Mouse (Mus musculus) heart, embryonic 13.5 days (tissue): ENCODE measurements around the gene Stx11. TPM values are rescaled to one million over a fixed set of nuclear protein-coding genes. Genes with fewer than 3 reads are reported as not detected.

ENCODE experiments used
- ATAC-seq: fragments of 200-750 bp; cut with Nextera tagmentation; 2 replicates; pipeline ENCODE4 v1.8.0; 2017; ENCODE audit warnings: moderate TSS enrichment; ENCODE audit not compliant: insufficient number of reproducible peaks, low FRiP score, low TSS enrichment; ENCODE audit errors: extremely low read depth
- H3K27ac ChIP-seq: fragments of 300-500 bp; sonication (generic); replicated peaks from 2 replicates; pipeline ENCODE4 v1.5.1; 2015; ENCODE audit warnings: moderate library complexity, mild to moderate bottlenecking, inconsistent platforms
- H3K27me3 ChIP-seq: fragments of 300-500 bp; sonication (generic); replicated peaks from 2 replicates; pipeline ENCODE4 v1.6.1; 2015; ENCODE audit warnings: mild to moderate bottlenecking, inconsistent platforms
- H3K36me3 ChIP-seq: fragments of 300-500 bp; sonication (generic); 2 replicates; pipeline ENCODE4 v1.6.1; 2015; ENCODE audit warnings: mild to moderate bottlenecking, inconsistent platforms
- H3K4me1 ChIP-seq: fragments of 300-500 bp; sonication (generic); 2 replicates; pipeline ENCODE4 v1.6.1; 2015; ENCODE audit warnings: inconsistent platforms
- H3K4me2 ChIP-seq: fragments of 300-500 bp; sonication (generic); 2 replicates; pipeline ENCODE4 v1.6.1; 2015; ENCODE audit warnings: inconsistent platforms, mild to moderate bottlenecking, moderate library complexity
- H3K4me3 ChIP-seq: fragments of 300-500 bp; sonication (generic); 2 replicates; pipeline ENCODE4 v1.5.1; 2015; ENCODE audit warnings: moderate library complexity, mild to moderate bottlenecking, inconsistent platforms
- H3K9ac ChIP-seq: fragments of 300-500 bp; sonication (generic); 2 replicates; pipeline ENCODE4 v1.6.1; 2015; ENCODE audit warnings: inconsistent platforms, mild to moderate bottlenecking, moderate library complexity
- H3K9me3 ChIP-seq: fragments of 300-500 bp; sonication (generic); 2 replicates; pipeline ENCODE4 v1.6.1; 2016; ENCODE audit warnings: inconsistent platforms
- WGBS: fragments of 180-500 bp; shearing (Covaris S2); methylation state at CpG from one replicate; pipeline ENCODE4 v1.1.7; 2015; ENCODE audit warnings: mixed read lengths; 5-methylcytosine and 5-hydroxymethylcytosine counted together
- polyA plus RNA-seq: library from polyadenylated mRNA; unstranded; fragments of >200 nt; fragmentation: Nextera tagmentation; extraction: Ambion mirVana; gene quantifications from 2 replicates; pipeline ENCODE4 v1.2.1, GENCODE M21; 2015

Stx11 gene
- polyA plus RNA-seq, 1 experiment from 2014 or later, result 2.9 TPM

- Histone ChIP-seq H3K27ac (no peak overlapping the region), H3K9me3 (no peaks in the 10 kb centered on the region), H3K36me3 (no peaks in the 10 kb centered on the region), H3K9ac (no peak overlapping the region), H3K4me1 (peaks cover 33% of the 10 kb centered on the region), H3K4me2 (no peak overlapping the region), H3K4me3 (no peak overlapping the region), H3K27me3 (no peaks in the 10 kb centered on the region)
- WGBS, result 53% methylated on average over 3 of the region's 3 CpGs
- no peak for ATAC-seq
These were observed 19.4 kb upstream of the Stx11 start for GRCm38 (mm10) chr10:12983516-12983915.

GRCm38 (mm10) chr10:12981071-12981470, 17.0 kb upstream of the Stx11 start:
- H3K4me2 ChIP-seq, result no peak overlapping the region
- 0 out of 2 replicates have a peak overlapping the region, but pooled peaks have one; percentile 28 for H3K27ac ChIP-seq
- no peaks in the 10 kb centered on the region for H3K9me3 ChIP-seq
- no peaks in the 10 kb centered on the region for H3K27me3 ChIP-seq
- no peak overlapping the region for H3K4me3 ChIP-seq
- H3K36me3 ChIP-seq, result no peaks in the 10 kb centered on the region
- WGBS, result 60% methylated on average over 7 of the region's 7 CpGs
- H3K4me1 ChIP-seq, result peaks cover 11% of the 10 kb centered on the region
- no peak overlapping the region for H3K9ac ChIP-seq
- ATAC-seq, result no peak

GRCm38 (mm10) chr10:12977787-12978212, 13.7 kb upstream of the Stx11 start:
- ATAC-seq, result no peak
- H3K9me3 ChIP-seq, result no peaks in the 10 kb centered on the region
- no peaks in the 10 kb centered on the region for H3K36me3 ChIP-seq
- H3K4me2 ChIP-seq, result no peak overlapping the region
- H3K27ac ChIP-seq, result no peak overlapping the region
- H3K9ac ChIP-seq, result no peak overlapping the region
- 61% methylated on average over 9 of the region's 9 CpGs for WGBS
- no peaks in the 10 kb centered on the region for H3K27me3 ChIP-seq
- H3K4me1 ChIP-seq, result peaks cover 8% of the 10 kb centered on the region; the same call in 1 of the 2 replicates
- H3K4me3 ChIP-seq, result no peak overlapping the region

GRCm38 (mm10) chr10:12976552-12976951, 12.5 kb upstream of the Stx11 start:
- no peak overlapping the region for H3K4me2 ChIP-seq
- H3K27me3 ChIP-seq, result no peaks in the 10 kb centered on the region
- no peak overlapping the region for H3K9ac ChIP-seq
- H3K36me3 ChIP-seq, result no peaks in the 10 kb centered on the region
- no peak overlapping the region for H3K4me3 ChIP-seq
- peaks cover 7% of the 10 kb centered on the region; the same call in 1 of the 2 replicates for H3K4me1 ChIP-seq
- H3K27ac ChIP-seq, result no peak overlapping the region
- H3K9me3 ChIP-seq, result no peaks in the 10 kb centered on the region
- 74% methylated on average over 7 of the region's 7 CpGs for WGBS
- ATAC-seq, result no peak

GRCm38 (mm10) chr10:12975957-12976356, 11.9 kb upstream of the Stx11 start:
- peaks cover under 1% of the 10 kb centered on the region; the same call in 1 of the 2 replicates for H3K4me1 ChIP-seq
- H3K9me3 ChIP-seq, result no peaks in the 10 kb centered on the region
- H3K27ac ChIP-seq, result no peak overlapping the region
- no peaks in the 10 kb centered on the region for H3K36me3 ChIP-seq
- 85% methylated on average over 7 of the region's 7 CpGs for WGBS
- no peak overlapping the region for H3K4me2 ChIP-seq
- H3K27me3 ChIP-seq, result no peaks in the 10 kb centered on the region
- ATAC-seq, result no peak
- H3K4me3 ChIP-seq, result no peak overlapping the region
- no peak overlapping the region for H3K9ac ChIP-seq

GRCm38 (mm10) chr10:12975461-12975860, 11.4 kb upstream of the Stx11 start:
- no peaks in the 10 kb centered on the region for H3K27me3 ChIP-seq
- H3K4me3 ChIP-seq, result no peak overlapping the region
- no peaks in the 10 kb centered on the region for H3K36me3 ChIP-seq
- 84% methylated on average over 3 of the region's 3 CpGs for WGBS
- no peaks in the 10 kb centered on the region for H3K9me3 ChIP-seq
- ATAC-seq, result no peak
- no peak overlapping the region for H3K27ac ChIP-seq
- no peak overlapping the region for H3K4me2 ChIP-seq
- H3K4me1 ChIP-seq, result no peaks in the 10 kb centered on the region
- H3K9ac ChIP-seq, result no peak overlapping the region

GRCm38 (mm10) chr10:12974572-12974971, 10.5 kb upstream of the Stx11 start:
- H3K9ac ChIP-seq, result no peak overlapping the region
- H3K9me3 ChIP-seq, result no peaks in the 10 kb centered on the region
- no peak overlapping the region for H3K4me3 ChIP-seq
- H3K27ac ChIP-seq, result no peak overlapping the region
- no peaks in the 10 kb centered on the region for H3K27me3 ChIP-seq
- H3K4me2 ChIP-seq, result no peak overlapping the region
- no peaks in the 10 kb centered on the region for H3K36me3 ChIP-seq
- WGBS, result 78% methylated on average over 6 of the region's 6 CpGs
- H3K4me1 ChIP-seq, result no peaks in the 10 kb centered on the region
- no peak for ATAC-seq

GRCm38 (mm10) chr10:12965669-12966180, 1.6 kb upstream of the Stx11 start:
- Histone ChIP-seq H3K27me3 (no peaks in the 10 kb centered on the region), H3K4me3 (no peak overlapping the region), H3K9me3 (no peaks in the 10 kb centered on the region), H3K4me1 (peaks cover 5% of the 10 kb centered on the region; the same call in 1 of the 2 replicates), H3K36me3 (no peaks in the 10 kb centered on the region), H3K9ac (no peak overlapping the region), H3K27ac (no peak overlapping the region), H3K4me2 (no peak overlapping the region)
- WGBS, result 70% methylated on average over 5 of the region's 5 CpGs
- ATAC-seq, result no peak

GRCm38 (mm10) chr10:12963362-12964147, 543 bp downstream of the Stx11 start:
- 4% methylated on average over 29 of the region's 29 CpGs for WGBS
- H3K4me1 ChIP-seq, result peaks cover 5% of the 10 kb centered on the region; the same call in 1 of the 2 replicates
- peak overlapping the region; percentile 82 for H3K9ac ChIP-seq
- no peak overlapping the region for H3K27ac ChIP-seq
- H3K27me3 ChIP-seq, result no peaks in the 10 kb centered on the region
- ATAC-seq, result no peak
- H3K36me3 ChIP-seq, result no peaks in the 10 kb centered on the region
- H3K4me3 ChIP-seq, result peak overlapping the region; percentile 81
- no peaks in the 10 kb centered on the region for H3K9me3 ChIP-seq
- H3K4me2 ChIP-seq, result peak overlapping the region; percentile 90

GRCm38 (mm10) chr10:12962238-12962637, 1.9 kb downstream of the Stx11 start:
- no peak overlapping the region for H3K9ac ChIP-seq
- H3K4me2 ChIP-seq, result no peak overlapping the region
- ATAC-seq, result no peak
- H3K9me3 ChIP-seq, result no peaks in the 10 kb centered on the region
- H3K27me3 ChIP-seq, result no peaks in the 10 kb centered on the region
- H3K27ac ChIP-seq, result no peak overlapping the region
- H3K4me1 ChIP-seq, result peaks cover 5% of the 10 kb centered on the region; the same call in 1 of the 2 replicates
- no peaks in the 10 kb centered on the region for H3K36me3 ChIP-seq
- no peak overlapping the region for H3K4me3 ChIP-seq

- Histone ChIP-seq H3K4me3 (no peak overlapping the region), H3K4me1 (peaks cover 5% of the 10 kb centered on the region; the same call in 1 of the 2 replicates), H3K36me3 (no peaks in the 10 kb centered on the region), H3K27ac (no peak overlapping the region), H3K27me3 (no peaks in the 10 kb centered on the region), H3K9ac (no peak overlapping the region), H3K4me2 (no peak overlapping the region), H3K9me3 (no peaks in the 10 kb centered on the region)
- ATAC-seq, result no peak
- 71% methylated on average over 8 of the region's 8 CpGs for WGBS
These were observed 2.6 kb downstream of the Stx11 start for GRCm38 (mm10) chr10:12961546-12961945.

GRCm38 (mm10) chr10:12957271-12957670, 6.8 kb downstream of the Stx11 start:
- Histone ChIP-seq H3K9me3 (no peaks in the 10 kb centered on the region), H3K27me3 (no peaks in the 10 kb centered on the region), H3K4me3 (no peak overlapping the region), H3K4me1 (no peaks in the 10 kb centered on the region), H3K36me3 (no peaks in the 10 kb centered on the region), H3K27ac (no peak overlapping the region), H3K4me2 (no peak overlapping the region), H3K9ac (no peak overlapping the region)
- no peak for ATAC-seq
- WGBS, result 75% methylated on average over 4 of the region's 4 CpGs
